Mouse (Mus musculus) bone marrow, adult 2 months (tissue): ENCODE measurements at regions not wholly inside any gene's neighbourhood (a gene's known extent, or its start where the extent isn't known, plus 50 kb on each side); places are given as distances from the start of the nearest gene placed in this dataset.

Experiments
- CTCF ChIP-seq: fragments of 200-500 bp; IDR thresholded peaks from 2 replicates; pipeline ENCODE4 v1.5.1; 2011; ENCODE audit warnings: low read length, control low read depth; ENCODE audit not compliant: control insufficient read depth, insufficient read depth
- POLR2A ChIP-seq: fragments of 200-500 bp; IDR thresholded peaks from 2 replicates; pipeline ENCODE4 v1.6.1; 2011; ENCODE audit warnings: low read depth, mild to moderate bottlenecking, control low read depth, low read length, borderline replicate concordance; ENCODE audit not compliant: control insufficient read depth

DNA sequence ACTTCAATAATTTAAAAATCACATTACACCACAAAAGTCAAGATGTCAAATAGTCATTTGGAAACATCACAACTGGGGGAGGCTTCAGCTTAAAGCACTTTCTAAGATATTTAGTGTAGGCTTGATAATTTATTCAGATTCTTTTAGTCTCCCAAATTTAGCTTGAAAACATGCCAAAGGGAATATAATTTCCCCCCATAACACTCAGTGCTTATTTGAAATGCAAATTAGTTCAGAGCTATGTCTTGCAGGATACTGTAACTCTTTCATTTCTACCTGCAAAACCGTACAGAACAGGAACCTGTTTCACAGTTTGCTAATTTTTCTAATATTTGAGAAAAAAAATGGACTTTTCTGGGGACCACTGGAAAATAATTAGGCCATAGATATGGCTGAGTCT lies 1566.8 kb upstream of the Sel1l start:
- no peak for TF ChIP-seq POLR2A
- TF ChIP-seq CTCF: no peak
